Mouse (Mus musculus): ENCODE results near the gene Asic3.

GRCm38 (mm10) chr5:24466762-24467161 is 53.6 kb downstream of the Asic3 start:
- TF ChIP-seq CTCF (IDR thresholded peaks at IDR 0.05; ENCODE audit: control insufficient read depth, insufficient read depth, low read length) = no peak
- TF ChIP-seq POLR2A (IDR thresholded peaks at IDR 0.05; ENCODE audit: borderline replicate concordance, control insufficient read depth, low read depth, low read length) = no peak

Measured in bone marrow, adult 2 months (tissue).